Mouse (Mus musculus) kidney, postnatal 0 days (tissue): ENCODE results near the gene Aen. TPM values are rescaled to one million over a fixed set of nuclear protein-coding genes. Genes with fewer than 3 reads are reported as not detected.
A peak's percentile ranks its signal among the peaks of the same experiment; 100 is the strongest.

ENCODE experiments used
- ATAC-seq: fragments of 200-750 bp; cut with Nextera tagmentation; replicated peaks from 2 replicates; pipeline ENCODE4 v1.8.0; 2017; ENCODE audit warnings: low read depth, moderate number of reproducible peaks, moderate TSS enrichment, moderate library complexity; ENCODE audit not compliant: low FRiP score
- DNase-seq: peaks from one replicate; pipeline ENCODE4 v3.0.0-alpha.2; 2016; ENCODE audit warnings: low spot score
- H3K27ac ChIP-seq: fragments of 300-500 bp; sonication (generic); 2 replicates; pipeline ENCODE4 v1.5.1; 2014; ENCODE audit warnings: mild to moderate bottlenecking
- H3K27me3 ChIP-seq: fragments of 300-500 bp; sonication (generic); 2 replicates; pipeline ENCODE4 v1.6.1; 2014; ENCODE audit warnings: low read length, mixed read lengths; ENCODE audit not compliant: insufficient read depth
- H3K36me3 ChIP-seq: fragments of 300-500 bp; sonication (generic); 2 replicates; pipeline ENCODE4 v1.6.1; 2014; ENCODE audit warnings: low read length, mixed read lengths; ENCODE audit not compliant: insufficient read depth
- H3K4me1 ChIP-seq: fragments of 300-500 bp; sonication (generic); replicated peaks from 2 replicates; pipeline ENCODE4 v1.6.1; 2014; ENCODE audit warnings: antibody characterized with exemption, low read length, mixed read lengths; ENCODE audit not compliant: insufficient read depth
- H3K4me2 ChIP-seq: fragments of 300-500 bp; sonication (generic); 2 replicates; pipeline ENCODE4 v1.6.1; 2014; ENCODE audit warnings: mild to moderate bottlenecking, low read length, moderate library complexity, mixed read lengths
- H3K4me3 ChIP-seq: fragments of 300-500 bp; sonication (generic); replicated peaks from 2 replicates; pipeline ENCODE4 v1.5.1; 2014; ENCODE audit warnings: low read depth, low read length
- H3K9ac ChIP-seq: fragments of 300-500 bp; sonication (generic); 2 replicates; pipeline ENCODE4 v1.6.1; 2014; ENCODE audit warnings: low read depth, low read length
- H3K9me3 ChIP-seq: fragments of 300-500 bp; sonication (generic); replicated peaks from 2 replicates; pipeline ENCODE4 v1.6.1; 2016; ENCODE audit warnings: low read length, inconsistent platforms, mixed read lengths
- CTCF ChIP-seq: IDR thresholded peaks from 2 replicates; pipeline ENCODE4 v1.5.1; 2016; ENCODE audit warnings: antibody characterized with exemption, low read depth, mild to moderate bottlenecking, moderate library complexity
- WGBS: fragments of 180-500 bp; shearing (Covaris S2); extraction: QIAGEN DNeasy Blood & Tissue Kit; methylation state at CpG from one replicate; pipeline ENCODE4 v1.1.7; 2014; 5-methylcytosine and 5-hydroxymethylcytosine counted together
- polyA plus RNA-seq: library from polyadenylated mRNA; unstranded; fragments of >200 nt; fragmentation: Nextera tagmentation; extraction: Ambion mirVana; gene quantifications from 2 replicates; pipeline ENCODE4 v1.2.1, GENCODE M21; 2015

The Aen gene
- polyA plus RNA-seq, 1 experiment from 2014 or later = 33.1 TPM

- no peak overlapping the region for H3K4me2 ChIP-seq
- DNase-seq (no peak), ATAC-seq (no peak)
- 45% methylated on average over 4 of the region's 4 CpGs for WGBS
- TF ChIP-seq CTCF = no peak
- no peak overlapping the region for H3K4me3 ChIP-seq
- H3K27ac ChIP-seq = no peak overlapping the region
- no peaks in the 10 kb centered on the region for H3K27me3 ChIP-seq
- no peaks in the 10 kb centered on the region for H3K9me3 ChIP-seq
- H3K9ac ChIP-seq = no peak overlapping the region
- H3K36me3 ChIP-seq = no peaks in the 10 kb centered on the region
- no peaks in the 10 kb centered on the region for H3K4me1 ChIP-seq
Measured at GRCm38 (mm10) chr7:78864446-78864802, 31.2 kb upstream of the Aen start.

GRCm38 (mm10) chr7:78865212-78865949 is 30.3 kb upstream of the Aen start:
- no peaks in the 10 kb centered on the region for H3K9me3 ChIP-seq
- no peak for TF ChIP-seq CTCF
- ATAC-seq (no peak), DNase-seq (no peak)
- 47% methylated on average over 12 of the region's 12 CpGs for WGBS
- H3K4me3 ChIP-seq = no peak overlapping the region
- H3K27me3 ChIP-seq = no peaks in the 10 kb centered on the region
- no peak overlapping the region for H3K4me2 ChIP-seq
- H3K36me3 ChIP-seq = no peaks in the 10 kb centered on the region
- H3K27ac ChIP-seq = no peak overlapping the region
- H3K4me1 ChIP-seq = no peaks in the 10 kb centered on the region
- H3K9ac ChIP-seq = no peak overlapping the region

- 25% methylated on average over 5 of the region's 5 CpGs for WGBS
Measured at GRCm38 (mm10) chr7:78868731-78869130, 26.9 kb upstream of the Aen start.

GRCm38 (mm10) chr7:78872366-78872765 is 23.3 kb upstream of the Aen start:
- 83% methylated on average over 6 of the region's 6 CpGs for WGBS
- no peak overlapping the region for H3K9ac ChIP-seq
- H3K9me3 ChIP-seq = no peaks in the 10 kb centered on the region
- ATAC-seq = no peak
- H3K27me3 ChIP-seq = no peaks in the 10 kb centered on the region
- no peaks in the 10 kb centered on the region for H3K4me1 ChIP-seq
- H3K27ac ChIP-seq = no peak overlapping the region
- H3K4me2 ChIP-seq = no peak overlapping the region
- H3K36me3 ChIP-seq = no peaks in the 10 kb centered on the region
- no peak for TF ChIP-seq CTCF
- no peak for DNase-seq
- no peak overlapping the region for H3K4me3 ChIP-seq

More at GRCm38 (mm10) chr7:78868731-78869130, 26.9 kb upstream of the Aen start:
- Histone ChIP-seq H3K27ac (no peak overlapping the region), H3K4me1 (no peaks in the 10 kb centered on the region), H3K4me2 (no peak overlapping the region), H3K4me3 (no peak overlapping the region), H3K36me3 (no peaks in the 10 kb centered on the region), H3K27me3 (no peaks in the 10 kb centered on the region), H3K9me3 (no peaks in the 10 kb centered on the region), H3K9ac (no peak overlapping the region)
- ATAC-seq = no peak
- no peak for TF ChIP-seq CTCF
- DNase-seq = peak; percentile 36

GRCm38 (mm10) chr7:78872831-78873230 is 22.8 kb upstream of the Aen start:
- no peaks in the 10 kb centered on the region for H3K36me3 ChIP-seq
- no peaks in the 10 kb centered on the region for H3K9me3 ChIP-seq
- WGBS = 58% methylated on average over 5 of the region's 5 CpGs
- no peaks in the 10 kb centered on the region for H3K4me1 ChIP-seq
- H3K4me2 ChIP-seq = no peak overlapping the region
- H3K27me3 ChIP-seq = no peaks in the 10 kb centered on the region
- no peak for TF ChIP-seq CTCF
- no peak overlapping the region for H3K27ac ChIP-seq
- H3K4me3 ChIP-seq = no peak overlapping the region
- ATAC-seq (no peak), DNase-seq (no peak)
- no peak overlapping the region for H3K9ac ChIP-seq

GRCm38 (mm10) chr7:78881607-78882468 is 13.8 kb upstream of the Aen start:
- H3K27me3 ChIP-seq = peaks cover 26% of the 10 kb centered on the region
- 0 out of 2 replicates have a peak overlapping the region, but pooled peaks have one; percentile 1 for H3K4me3 ChIP-seq

More at GRCm38 (mm10) chr7:78881607-78882468, 13.8 kb upstream of the Aen start:
- no peaks in the 10 kb centered on the region for H3K4me1 ChIP-seq
- TF ChIP-seq CTCF = no peak
- DNase-seq (no peak), ATAC-seq (no peak)
- peak overlapping the region; percentile 43 for H3K4me2 ChIP-seq
- no peaks in the 10 kb centered on the region for H3K36me3 ChIP-seq
- H3K27ac ChIP-seq = no peak overlapping the region
- WGBS = 14% methylated on average over 14 of the region's 16 CpGs
- no peaks in the 10 kb centered on the region for H3K9me3 ChIP-seq
- H3K9ac ChIP-seq = no peak overlapping the region
